12 mouse cellular contexts compared by ENCODE assay signal in genomic region chr11:63524254-63524653, GRCm38 (mm10).
"Had no signal": no experiment of that assay in that cellular context is flagged by ENCODE, and none has a peak within 500 bp of the region (broad histone marks: within the 10 kb centered on the region; RNA-seq: fewer than 3 reads in every experiment).

No protein-coding gene starts in this region.

- H3K9ac ChIP-seq: intestine, embryonic 15.5 days; liver, embryonic 15.5 days; neural tube, embryonic 12.5 days had no signal

- DNase-seq: kidney, adult 18-20 months; kidney, postnatal 14 days; lung, adult 2 months; lung, postnatal 36 days; thymus, adult 18-20 months; thymus, postnatal 14 days had no signal

- ATAC-seq: intestine, embryonic 15.5 days; lung, postnatal 0 days had no signal

- H3K36me3 ChIP-seq: intestine, embryonic 15.5 days; limb, embryonic 10.5 days; liver, embryonic 15.5 days; neural tube, embryonic 12.5 days had no signal

- H3K27ac ChIP-seq: intestine, embryonic 15.5 days; limb, embryonic 10.5 days; liver, embryonic 15.5 days; neural tube, embryonic 12.5 days had no signal

- H3K27me3 ChIP-seq: intestine, embryonic 15.5 days; liver, embryonic 15.5 days; neural tube, embryonic 12.5 days had no signal

- H3K4me3 ChIP-seq: intestine, embryonic 15.5 days; limb, embryonic 10.5 days; liver, embryonic 15.5 days; neural tube, embryonic 12.5 days had no signal

- H3K4me2 ChIP-seq: intestine, embryonic 15.5 days; liver, embryonic 11.5 days; liver, embryonic 15.5 days; neural tube, embryonic 12.5 days had no signal

- H3K4me1 ChIP-seq: intestine, embryonic 15.5 days; liver, embryonic 15.5 days; neural tube, embryonic 12.5 days had no signal

- H3K9me3 ChIP-seq: intestine, embryonic 15.5 days; limb, embryonic 10.5 days; liver, embryonic 15.5 days; neural tube, embryonic 12.5 days had no signal
